Mouse (Mus musculus) G1E (cell line): ENCODE results near the gene Baiap2. TPM values are rescaled to one million over a fixed set of nuclear protein-coding genes. Genes with fewer than 3 reads are reported as not detected.

Source experiments
- ATAC-seq: 2 replicates; pipeline ENCODE4 v1.8.0; 2016; ENCODE audit warnings: mild to moderate bottlenecking; ENCODE audit not compliant: insufficient number of reproducible peaks, poor library complexity, low FRiP score, severe bottlenecking; ENCODE audit errors: extremely low read depth
- DNase-seq: peaks from one replicate; pipeline ENCODE4 v3.0.0; 2012; ENCODE audit warnings: low spot score
- H3K27me3 ChIP-seq: 2 replicates; pipeline ENCODE4 v1.6.1; 2012; ENCODE audit warnings: mild to moderate bottlenecking, low read length, inconsistent platforms; ENCODE audit not compliant: insufficient read depth
- H3K36me3 ChIP-seq: replicated peaks from 2 replicates; pipeline ENCODE3; 2012; ENCODE audit warnings: mild to moderate bottlenecking, inconsistent platforms
- H3K4me1 ChIP-seq: 2 replicates; pipeline ENCODE4 v1.6.1; 2012; ENCODE audit warnings: low read depth, low read length, inconsistent platforms, mixed read lengths; ENCODE audit not compliant: insufficient read depth
- H3K4me3 ChIP-seq: 2 replicates; pipeline ENCODE4 v1.5.1; 2012; ENCODE audit warnings: low read depth, mild to moderate bottlenecking, inconsistent platforms, low read length, moderate library complexity, mixed read lengths
- H3K9me3 ChIP-seq: replicated peaks from 2 replicates; pipeline ENCODE4 v1.6.1; 2012; ENCODE audit warnings: inconsistent platforms
- CTCF ChIP-seq: IDR thresholded peaks from 2 replicates; pipeline ENCODE4 v1.5.1; 2012; ENCODE audit warnings: low read depth, low read length, inconsistent platforms, mixed read lengths
- GATA1 ChIP-seq: IDR thresholded peaks from 2 replicates; pipeline ENCODE4 v1.6.1; 2012; ENCODE audit warnings: borderline replicate concordance, low read length, inconsistent platforms, mixed read lengths
- GATA2 ChIP-seq: IDR thresholded peaks from 2 replicates; pipeline ENCODE4 v1.6.1; 2012; ENCODE audit warnings: low read depth, low read length, inconsistent platforms, borderline replicate concordance
- POLR2AphosphoS5 ChIP-seq: IDR thresholded peaks from 2 replicates; pipeline ENCODE4 v1.6.1; 2012; ENCODE audit warnings: low read depth, low read length, inconsistent platforms; ENCODE audit not compliant: insufficient replicate concordance
- TAL1 ChIP-seq: conservative IDR thresholded peaks from 2 replicates; pipeline ENCODE4 v1.6.1; 2012; ENCODE audit warnings: low read depth, low read length, inconsistent platforms, mixed read lengths
- polyA plus RNA-seq: library from polyadenylated mRNA; stranded (reverse); fragments of >175 nt; gene quantifications from 2 replicates; pipeline ENCODE4 v1.2.3, GENCODE M21; 2012
- total RNA-seq, 2 experiments: library from RNA; stranded (forward) in 1 of 2; stranded (reverse) in 1 of 2; fragments of 200-1000 nt in 1 of 2; fragments of >200 nt in 1 of 2; fragmentation: Nextera tagmentation in 1 of 2; gene quantifications; 2 replicates each; pipeline ENCODE4 v1.2.3; 2014 to 2017

Gene Baiap2
- total and polyA plus RNA-seq, 3 experiments, result 0.98 to 14.0 (median 3.6) TPM

DNA sequence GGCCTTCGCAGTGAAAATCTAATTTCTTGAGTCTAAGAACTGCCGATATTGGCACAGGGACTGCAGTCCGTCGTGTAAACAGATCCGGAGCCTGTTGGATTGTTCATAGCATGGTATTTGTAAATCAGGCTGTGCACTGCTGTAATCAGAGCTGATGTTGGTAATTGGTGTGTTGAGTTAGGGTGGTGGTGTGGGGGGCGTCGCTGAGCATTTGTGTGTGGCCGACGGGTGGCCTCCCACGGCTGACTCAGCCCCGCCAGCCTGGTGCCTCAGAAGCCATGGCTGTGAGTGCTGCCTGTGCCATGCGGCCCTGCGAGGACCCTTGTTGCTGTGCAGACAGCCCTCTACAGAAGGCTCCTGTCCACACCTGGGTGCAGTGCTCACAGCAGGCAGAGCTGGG, 14.0 kb downstream of the Baiap2 start:
- peaks cover 16% of the 10 kb centered on the region for H3K4me1 ChIP-seq

DNA sequence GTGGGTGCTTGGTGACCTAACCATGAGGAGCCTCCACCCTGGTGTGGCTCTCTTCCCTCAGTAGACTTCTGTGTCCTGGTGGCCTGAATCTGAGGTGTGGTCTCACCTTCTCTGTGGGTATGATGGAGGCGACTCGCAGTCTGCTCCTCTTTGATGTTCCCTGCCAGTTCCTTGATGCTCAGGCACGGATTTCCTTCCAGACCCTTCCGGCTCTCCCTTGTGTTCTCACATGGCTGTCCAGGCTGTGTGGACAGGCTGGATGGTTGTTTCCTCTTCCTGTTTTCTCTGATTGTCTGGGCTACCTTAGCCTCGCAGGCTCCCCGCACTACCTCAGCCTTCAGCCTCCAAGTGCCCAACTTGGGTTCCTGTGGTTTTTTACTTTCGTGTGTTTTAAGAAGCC, 16.3 kb downstream of the Baiap2 start:
- ATAC-seq, result no peak
- no peaks in the 10 kb centered on the region for H3K9me3 ChIP-seq
- TF ChIP-seq TAL1, result no peak
- TF ChIP-seq GATA1, result no peak
- TF ChIP-seq POLR2AphosphoS5, result no peak
- no peak for TF ChIP-seq GATA2
- no peak for TF ChIP-seq CTCF

More for the DNA sequence above, 14.0 kb downstream of the Baiap2 start:
- H3K9me3 ChIP-seq, result no peaks in the 10 kb centered on the region
- H3K27me3 ChIP-seq, result peaks cover 9% of the 10 kb centered on the region
- DNase-seq, result no peak
- no peak for ATAC-seq
- H3K4me3 ChIP-seq, result no peak overlapping the region
- H3K36me3 ChIP-seq, result no peaks in the 10 kb centered on the region
- TF ChIP-seq POLR2AphosphoS5 (no peak), TAL1 (no peak), CTCF (no peak), GATA2 (no peak), GATA1 (no peak)

DNA sequence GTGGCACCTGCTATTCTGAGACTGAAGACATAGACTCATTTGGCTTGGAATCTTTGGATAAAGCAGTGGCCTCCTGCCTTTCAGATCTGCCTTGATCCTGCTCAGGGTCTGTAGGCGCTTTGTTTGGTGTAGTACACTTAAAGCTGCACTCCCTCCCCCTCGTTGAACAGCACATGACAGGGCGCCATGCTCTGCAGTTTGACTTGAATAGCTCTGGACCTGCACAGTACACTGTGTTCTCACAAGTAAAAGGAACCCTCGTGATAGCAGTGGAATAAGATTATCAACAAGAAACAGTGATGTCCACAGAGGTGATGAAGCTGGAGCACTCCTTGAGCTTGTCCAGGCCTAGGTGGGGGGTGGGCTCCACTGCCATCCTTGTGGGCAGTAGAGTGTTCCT, 17.2 kb downstream of the Baiap2 start:
- Histone ChIP-seq H3K27me3 (peaks cover 12% of the 10 kb centered on the region), H3K4me3 (no peak overlapping the region), H3K4me1 (peaks cover 10% of the 10 kb centered on the region), H3K36me3 (no peaks in the 10 kb centered on the region), H3K9me3 (no peaks in the 10 kb centered on the region)
- ATAC-seq (no peak), DNase-seq (no peak)
- TF ChIP-seq TAL1 (no peak), GATA1 (no peak), CTCF (no peak), GATA2 (no peak), POLR2AphosphoS5 (no peak)

More for the DNA sequence above, 16.3 kb downstream of the Baiap2 start:
- peaks cover 12% of the 10 kb centered on the region for H3K27me3 ChIP-seq
- no peak overlapping the region for H3K4me3 ChIP-seq
- no peak for DNase-seq
- H3K36me3 ChIP-seq, result no peaks in the 10 kb centered on the region
- peaks cover 16% of the 10 kb centered on the region for H3K4me1 ChIP-seq

DNA sequence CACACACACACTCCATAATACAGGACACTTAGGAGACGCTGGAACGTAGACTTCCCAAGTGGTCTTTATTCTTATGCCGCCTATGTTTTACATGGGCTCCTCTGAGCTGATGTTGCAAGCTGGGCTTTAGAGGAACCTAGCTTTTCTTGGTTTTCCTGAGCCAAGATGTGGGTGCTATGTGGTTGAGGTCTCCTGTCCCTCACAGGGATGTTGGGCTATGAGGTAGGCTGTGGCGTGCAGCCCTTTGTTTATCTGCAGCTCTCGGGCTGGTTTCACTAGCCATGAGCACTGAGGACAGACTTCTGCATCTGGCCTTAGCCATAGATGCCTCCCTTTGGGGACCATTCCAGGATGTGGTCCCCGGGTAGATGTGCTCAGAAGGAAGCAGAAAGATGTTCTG, 18.1 kb downstream of the Baiap2 start:
- Histone ChIP-seq H3K27me3 (peaks cover 12% of the 10 kb centered on the region), H3K36me3 (no peaks in the 10 kb centered on the region), H3K4me3 (no peak overlapping the region), H3K9me3 (no peaks in the 10 kb centered on the region), H3K4me1 (peaks cover 3% of the 10 kb centered on the region; the same call in 1 of the 2 replicates)
- no peak for DNase-seq
- ATAC-seq, result no peak
- no peak for TF ChIP-seq TAL1
- no peak for TF ChIP-seq CTCF
- TF ChIP-seq POLR2AphosphoS5, result no peak
- TF ChIP-seq GATA2, result no peak
- no peak for TF ChIP-seq GATA1

DNA sequence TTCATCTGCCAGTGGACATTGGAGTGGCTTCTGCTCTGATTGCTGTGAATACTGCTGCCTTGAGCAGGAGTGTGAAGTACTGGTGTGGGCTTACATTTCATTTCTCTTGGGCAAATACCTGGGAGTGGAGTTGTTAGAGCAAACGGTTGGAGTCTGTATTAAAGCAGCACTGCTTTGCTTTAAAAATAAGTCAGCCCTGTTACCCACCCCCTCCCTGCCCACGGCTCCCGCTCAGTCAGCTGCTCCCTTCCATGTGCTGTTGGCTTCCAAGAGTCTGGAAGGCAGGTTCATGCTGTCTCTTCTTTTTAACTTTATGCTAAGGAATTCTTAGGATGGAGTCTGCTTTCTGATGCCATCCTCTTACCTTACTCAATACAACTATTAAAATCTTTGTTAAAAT, 18.9 kb downstream of the Baiap2 start:
- peaks cover 17% of the 10 kb centered on the region for H3K27me3 ChIP-seq
- DNase-seq (no peak), ATAC-seq (no peak)
- no peak overlapping the region for H3K4me3 ChIP-seq
- TF ChIP-seq TAL1, result no peak
- TF ChIP-seq CTCF, result no peak
- no peak for TF ChIP-seq GATA1
- no peak for TF ChIP-seq POLR2AphosphoS5
- H3K36me3 ChIP-seq, result no peaks in the 10 kb centered on the region
- H3K9me3 ChIP-seq, result no peaks in the 10 kb centered on the region
- no peaks in the 10 kb centered on the region for H3K4me1 ChIP-seq

DNA sequence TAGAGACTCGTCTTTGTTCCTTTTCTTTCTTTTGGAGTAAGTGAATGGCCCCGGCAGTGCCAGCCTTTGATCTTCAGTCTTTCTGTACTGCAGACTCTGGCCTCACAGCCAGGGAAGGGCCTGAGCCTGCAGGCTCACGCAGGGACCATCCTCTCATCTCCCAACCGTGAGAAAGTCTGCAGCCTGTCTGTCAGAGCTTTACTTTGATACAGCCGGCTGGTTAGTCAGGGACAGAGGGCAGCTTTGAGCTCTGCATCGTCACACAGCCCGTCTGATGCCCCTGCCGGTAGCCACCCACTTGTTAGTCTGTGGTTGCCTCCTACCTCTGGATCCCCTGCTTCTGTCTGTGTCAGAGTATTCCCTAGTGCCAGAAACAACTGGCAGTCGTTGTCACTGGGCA, 22.5 kb downstream of the Baiap2 start:
- no peak for TF ChIP-seq CTCF
- no peak for TF ChIP-seq POLR2AphosphoS5
- no peak for TF ChIP-seq TAL1
- no peak for TF ChIP-seq GATA2
- Histone ChIP-seq H3K4me3 (no peak overlapping the region), H3K9me3 (no peaks in the 10 kb centered on the region), H3K27me3 (peaks cover 23% of the 10 kb centered on the region), H3K4me1 (no peaks in the 10 kb centered on the region), H3K36me3 (no peaks in the 10 kb centered on the region)
- ATAC-seq (no peak), DNase-seq (no peak)

DNA sequence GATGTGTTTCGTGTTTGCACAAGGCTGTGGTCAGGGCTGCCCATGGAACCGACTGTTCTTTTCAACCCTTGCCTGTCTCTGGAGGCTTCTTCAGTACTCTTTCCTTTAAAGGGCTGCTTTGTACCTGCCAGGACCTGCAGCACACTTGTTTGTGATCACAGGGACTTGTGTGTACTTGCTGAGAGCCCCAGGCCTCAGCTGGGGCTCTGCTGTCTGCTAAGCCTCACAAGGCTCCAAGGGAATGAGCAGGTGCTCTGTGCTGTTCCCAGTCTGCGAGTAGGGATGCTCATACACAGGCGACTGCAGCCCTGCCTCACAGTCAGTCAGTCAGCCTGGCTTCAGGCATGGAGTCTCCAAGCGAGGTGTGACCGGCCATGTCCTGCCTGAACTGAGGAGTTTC, 23.7 kb downstream of the Baiap2 start:
- DNase-seq (no peak), ATAC-seq (no peak)
- peaks cover 23% of the 10 kb centered on the region for H3K27me3 ChIP-seq
- no peak overlapping the region for H3K4me3 ChIP-seq
- no peaks in the 10 kb centered on the region for H3K4me1 ChIP-seq
- no peaks in the 10 kb centered on the region for H3K36me3 ChIP-seq
- H3K9me3 ChIP-seq, result no peaks in the 10 kb centered on the region
- no peak for TF ChIP-seq GATA1
- TF ChIP-seq GATA2, result no peak
